Mouse (Mus musculus) embryonic facial prominence, embryonic 15.5 days (tissue): ENCODE data around the gene Tub. TPM values are rescaled to one million over a fixed set of nuclear protein-coding genes. Genes with fewer than 3 reads are reported as not detected.

Experiments
- ATAC-seq: fragments of 200-750 bp; cut with Nextera tagmentation; 2 replicates; pipeline ENCODE4 v1.8.0; 2017; ENCODE audit warnings: low read depth, moderate TSS enrichment; ENCODE audit not compliant: insufficient number of reproducible peaks, low FRiP score, low TSS enrichment
- H3K27ac ChIP-seq: fragments of 300-500 bp; sonication (generic); replicated peaks from 2 replicates; pipeline ENCODE4 v1.5.1; 2015; ENCODE audit warnings: mild to moderate bottlenecking, inconsistent platforms
- H3K27me3 ChIP-seq: fragments of 300-500 bp; sonication (generic); 2 replicates; pipeline ENCODE4 v1.6.1; 2015; ENCODE audit warnings: inconsistent platforms
- H3K36me3 ChIP-seq: fragments of 300-500 bp; sonication (generic); 2 replicates; pipeline ENCODE4 v1.6.1; 2015; ENCODE audit warnings: mild to moderate bottlenecking, inconsistent platforms
- H3K4me1 ChIP-seq: fragments of 300-500 bp; sonication (generic); 2 replicates; pipeline ENCODE4 v1.6.1; 2015; ENCODE audit warnings: inconsistent platforms
- H3K4me2 ChIP-seq: fragments of 300-500 bp; sonication (generic); replicated peaks from 2 replicates; pipeline ENCODE4 v1.6.1; 2015; ENCODE audit warnings: mild to moderate bottlenecking, inconsistent platforms
- H3K4me3 ChIP-seq: fragments of 300-500 bp; sonication (generic); replicated peaks from 2 replicates; pipeline ENCODE4 v1.5.1; 2015; ENCODE audit warnings: mild to moderate bottlenecking, inconsistent platforms
- H3K9ac ChIP-seq: fragments of 300-500 bp; sonication (generic); 2 replicates; pipeline ENCODE4 v1.6.1; 2015; ENCODE audit warnings: inconsistent platforms
- H3K9me3 ChIP-seq: fragments of 300-500 bp; sonication (generic); replicated peaks from 2 replicates; pipeline ENCODE4 v1.6.1; 2016; ENCODE audit warnings: inconsistent platforms
- WGBS: fragments of 180-500 bp; shearing (Covaris S2); methylation state at CpG from one replicate; pipeline ENCODE4 v1.1.7; 2015; 5-methylcytosine and 5-hydroxymethylcytosine counted together
- polyA plus RNA-seq: library from polyadenylated mRNA; unstranded; fragments of >200 nt; fragmentation: Nextera tagmentation; extraction: Ambion mirVana; gene quantifications from 2 replicates; pipeline ENCODE4 v1.2.1, GENCODE M21; 2015

The Tub gene
- polyA plus RNA-seq, 1 experiment from 2014 or later = 4.2 TPM

- H3K4me3 ChIP-seq = no peak overlapping the region
- H3K9me3 ChIP-seq = no peaks in the 10 kb centered on the region
- H3K27me3 ChIP-seq = no peaks in the 10 kb centered on the region
- no peak overlapping the region for H3K9ac ChIP-seq
- peaks cover 54% of the 10 kb centered on the region for H3K36me3 ChIP-seq
- no peak overlapping the region for H3K4me2 ChIP-seq
- no peak for ATAC-seq
- H3K4me1 ChIP-seq = no peaks in the 10 kb centered on the region
- H3K27ac ChIP-seq = no peak overlapping the region
- WGBS = 0% methylated on average over 2 of the region's 2 CpGs
Observed at GRCm38 (mm10) chr7:108944002-108944401, 6.1 kb upstream of the Tub start.

- no peak overlapping the region for H3K9ac ChIP-seq
- no peak overlapping the region for H3K4me2 ChIP-seq
- H3K27ac ChIP-seq = no peak overlapping the region
- no peak overlapping the region for H3K4me3 ChIP-seq
- ATAC-seq = no peak
- H3K4me1 ChIP-seq = peaks cover 13% of the 10 kb centered on the region
- H3K9me3 ChIP-seq = no peaks in the 10 kb centered on the region
- H3K36me3 ChIP-seq = peaks cover 10% of the 10 kb centered on the region; the same call in 1 of the 2 replicates
- peaks cover 42% of the 10 kb centered on the region for H3K27me3 ChIP-seq
Observed at GRCm38 (mm10) chr7:108948611-108949010, 1.5 kb upstream of the Tub start.

DNA sequence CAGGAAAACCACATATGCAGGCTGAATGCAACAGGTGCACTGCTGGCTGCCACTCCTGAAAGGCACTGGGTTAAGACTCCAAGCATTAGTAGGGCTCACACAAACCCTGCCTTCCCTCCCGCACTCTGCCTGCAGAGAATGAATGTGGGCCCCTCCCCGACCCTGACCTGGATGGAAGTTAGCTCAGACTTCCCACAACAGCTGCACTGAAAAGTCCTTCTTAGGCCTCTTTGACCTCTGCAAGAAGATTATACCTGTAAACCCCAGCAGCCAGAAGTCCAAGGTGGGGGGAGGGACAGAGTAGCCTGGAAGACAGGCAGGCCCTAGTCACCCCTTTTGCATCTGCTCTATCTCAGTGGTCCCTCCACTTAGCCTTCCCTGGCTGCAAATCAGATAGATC lies 837 bp upstream of the Tub start:
- Histone ChIP-seq H3K27me3 (peaks cover 42% of the 10 kb centered on the region), H3K9me3 (no peaks in the 10 kb centered on the region), H3K4me1 (peaks cover 13% of the 10 kb centered on the region), H3K4me2 (no peak overlapping the region), H3K4me3 (no peak overlapping the region), H3K9ac (no peak overlapping the region), H3K27ac (no peak overlapping the region), H3K36me3 (peaks cover 10% of the 10 kb centered on the region; the same call in 1 of the 2 replicates)
- 37% methylated on average over 2 of the region's 2 CpGs for WGBS
- ATAC-seq = no peak

DNA sequence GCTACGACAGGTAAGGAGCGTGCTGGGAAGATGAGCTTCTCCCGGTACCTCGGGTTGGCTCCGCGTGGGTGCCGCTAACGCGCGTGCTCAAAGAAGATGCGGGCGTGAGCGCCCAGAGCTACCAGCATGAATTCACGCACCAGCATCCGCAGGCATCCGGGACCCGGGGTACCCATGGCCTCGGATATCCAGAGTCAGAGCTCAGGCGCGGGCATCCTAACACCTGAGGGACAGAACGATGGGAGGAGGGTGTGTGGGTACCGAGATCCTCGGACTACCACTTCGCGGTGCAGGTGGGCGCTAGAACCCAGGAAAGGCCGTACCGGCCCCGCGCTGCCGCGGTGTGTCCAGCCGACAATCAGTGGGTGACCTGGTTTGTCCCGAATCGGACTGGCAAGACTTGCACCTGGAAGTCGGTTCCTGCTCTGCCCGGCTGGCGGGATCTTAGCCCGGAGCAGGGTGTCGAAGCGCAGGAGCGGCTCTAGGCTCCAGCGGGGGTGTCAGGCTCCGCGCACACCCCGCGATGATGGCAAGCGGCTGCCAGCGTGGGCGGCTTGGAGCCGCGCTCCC lies 709 bp downstream of the Tub start:
- H3K4me1 ChIP-seq = peaks cover 13% of the 10 kb centered on the region
- H3K4me2 ChIP-seq = peak overlapping the region; percentile 96
- under 1% methylated on average over 52 of the region's 52 CpGs for WGBS
- H3K27me3 ChIP-seq = peaks cover 42% of the 10 kb centered on the region
- peak overlapping the region; percentile 7 for H3K9ac ChIP-seq
- 0 out of 2 replicates have a peak, but pooled peaks cover under 1% of the 10 kb centered on the region for H3K36me3 ChIP-seq
- H3K9me3 ChIP-seq = no peaks in the 10 kb centered on the region
- no peak overlapping the region for H3K27ac ChIP-seq
- peak overlapping the region; percentile 50 for H3K4me3 ChIP-seq
- 0 out of 2 replicates have a peak, but pooled peaks have one; percentile 26 for ATAC-seq

DNA sequence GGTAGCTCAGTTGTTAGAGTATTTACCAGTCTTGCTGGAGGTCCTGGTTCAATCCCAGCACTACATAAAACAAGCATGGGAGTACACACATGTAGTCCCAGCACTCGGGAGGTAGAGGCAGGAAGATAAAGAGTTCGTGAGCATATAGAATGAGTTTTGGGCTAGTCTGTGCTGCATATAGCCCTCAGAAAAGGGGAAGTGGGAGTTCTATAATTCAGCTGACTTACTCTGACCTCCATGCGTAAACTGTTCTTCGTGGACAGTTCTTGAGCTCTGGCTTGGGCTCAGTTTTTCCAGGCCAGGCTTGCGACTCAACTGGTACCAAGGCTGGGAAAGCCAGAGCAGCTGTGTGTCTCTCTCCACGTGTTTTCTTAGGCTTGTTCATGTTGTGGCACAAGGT lies 2.7 kb downstream of the Tub start:
- peaks cover 13% of the 10 kb centered on the region for H3K4me1 ChIP-seq
- H3K9ac ChIP-seq = no peak overlapping the region
- H3K4me2 ChIP-seq = no peak overlapping the region
- no peak overlapping the region for H3K4me3 ChIP-seq
- WGBS = 82% methylated on average over 6 of the region's 6 CpGs
- ATAC-seq = no peak
- H3K36me3 ChIP-seq = no peaks in the 10 kb centered on the region
- H3K27ac ChIP-seq = no peak overlapping the region
- no peaks in the 10 kb centered on the region for H3K9me3 ChIP-seq
- peaks cover 42% of the 10 kb centered on the region for H3K27me3 ChIP-seq

- ATAC-seq = no peak
- Histone ChIP-seq H3K9ac (no peak overlapping the region), H3K9me3 (no peaks in the 10 kb centered on the region), H3K27ac (no peak overlapping the region), H3K36me3 (no peaks in the 10 kb centered on the region), H3K4me2 (no peak overlapping the region), H3K27me3 (peaks cover 40% of the 10 kb centered on the region), H3K4me1 (peaks cover 13% of the 10 kb centered on the region), H3K4me3 (no peak overlapping the region)
- 45% methylated on average over 4 of the region's 4 CpGs for WGBS
Observed at GRCm38 (mm10) chr7:108954185-108954584, 4.0 kb downstream of the Tub start.

- H3K27me3 ChIP-seq = peaks cover 5% of the 10 kb centered on the region; the same call in 1 of the 2 replicates
- H3K27ac ChIP-seq = no peak overlapping the region
- no peaks in the 10 kb centered on the region for H3K4me1 ChIP-seq
- no peaks in the 10 kb centered on the region for H3K9me3 ChIP-seq
- H3K9ac ChIP-seq = no peak overlapping the region
- H3K4me3 ChIP-seq = no peak overlapping the region
- no peak for ATAC-seq
- 70% methylated on average over 2 of the region's 2 CpGs for WGBS
- H3K4me2 ChIP-seq = no peak overlapping the region
- H3K36me3 ChIP-seq = no peaks in the 10 kb centered on the region
Observed at GRCm38 (mm10) chr7:108957734-108958133, 7.6 kb downstream of the Tub start.

DNA sequence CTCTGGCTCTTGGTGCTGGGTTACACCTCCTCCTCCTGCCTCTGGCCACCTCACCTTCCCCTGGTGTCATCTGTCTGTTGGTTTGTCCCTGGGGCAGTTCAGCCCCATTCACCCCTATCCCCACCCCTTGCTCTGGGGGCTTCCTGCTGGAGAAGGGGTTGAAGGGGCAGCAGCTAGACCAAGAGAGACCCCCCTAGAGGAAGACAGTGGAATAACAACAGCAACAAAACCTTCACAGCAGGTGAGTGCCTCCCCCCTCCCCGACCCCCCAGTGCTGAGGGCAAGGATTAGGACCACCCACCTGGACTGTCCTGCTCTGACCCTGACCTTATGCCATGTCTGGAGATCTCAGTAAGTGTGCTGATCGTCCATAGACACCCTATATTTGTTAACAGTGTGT lies 15.8 kb downstream of the Tub start:
- H3K9ac ChIP-seq = no peak overlapping the region
- peaks cover 5% of the 10 kb centered on the region; the same call in 1 of the 2 replicates for H3K4me1 ChIP-seq
- no peak overlapping the region for H3K4me2 ChIP-seq
- H3K36me3 ChIP-seq = no peaks in the 10 kb centered on the region
- H3K27ac ChIP-seq = no peak overlapping the region
- no peak for ATAC-seq
- H3K27me3 ChIP-seq = no peaks in the 10 kb centered on the region
- no peaks in the 10 kb centered on the region for H3K9me3 ChIP-seq
- WGBS = 25% methylated on average over 2 of the region's 2 CpGs
- no peak overlapping the region for H3K4me3 ChIP-seq

DNA sequence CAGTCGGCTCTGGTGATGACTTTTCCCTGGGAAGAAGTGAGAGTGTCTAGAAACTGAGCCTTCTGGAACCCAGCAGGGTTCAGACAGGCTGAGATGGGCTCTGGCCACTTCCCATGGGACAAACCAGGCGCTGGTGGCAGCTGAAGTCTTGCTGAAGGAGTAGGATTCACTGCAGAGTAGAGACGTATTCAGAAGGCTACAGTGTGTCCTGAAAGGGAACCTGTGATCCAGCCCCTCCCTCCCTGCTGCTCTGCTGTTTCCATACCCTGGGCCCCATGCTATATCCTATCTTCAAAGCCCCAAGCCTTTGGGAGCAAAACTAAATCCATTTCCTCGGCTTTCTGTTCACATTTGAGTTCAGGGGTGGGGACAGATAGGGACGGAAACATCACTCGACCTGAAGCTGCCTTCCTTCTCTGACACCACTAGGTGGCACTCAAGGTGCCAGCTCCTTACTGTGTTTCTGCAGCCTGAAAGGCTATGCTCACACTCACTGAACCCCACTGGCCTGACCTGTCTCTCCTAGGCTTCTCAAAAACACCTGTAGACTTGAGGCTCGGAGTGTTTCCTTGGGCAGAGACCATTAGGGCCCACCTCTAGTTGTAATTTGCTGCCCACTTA lies 16.7 kb downstream of the Tub start:
- H3K9ac ChIP-seq = no peak overlapping the region
- no peak overlapping the region for H3K27ac ChIP-seq
- no peaks in the 10 kb centered on the region for H3K36me3 ChIP-seq
- H3K9me3 ChIP-seq = no peaks in the 10 kb centered on the region
- H3K27me3 ChIP-seq = no peaks in the 10 kb centered on the region
- 31% methylated on average over 7 of the region's 7 CpGs for WGBS
- no peak overlapping the region for H3K4me2 ChIP-seq
- H3K4me1 ChIP-seq = peaks cover 5% of the 10 kb centered on the region; the same call in 1 of the 2 replicates
- no peak; the same call in 1 of the 2 replicates for ATAC-seq
- H3K4me3 ChIP-seq = no peak overlapping the region

DNA sequence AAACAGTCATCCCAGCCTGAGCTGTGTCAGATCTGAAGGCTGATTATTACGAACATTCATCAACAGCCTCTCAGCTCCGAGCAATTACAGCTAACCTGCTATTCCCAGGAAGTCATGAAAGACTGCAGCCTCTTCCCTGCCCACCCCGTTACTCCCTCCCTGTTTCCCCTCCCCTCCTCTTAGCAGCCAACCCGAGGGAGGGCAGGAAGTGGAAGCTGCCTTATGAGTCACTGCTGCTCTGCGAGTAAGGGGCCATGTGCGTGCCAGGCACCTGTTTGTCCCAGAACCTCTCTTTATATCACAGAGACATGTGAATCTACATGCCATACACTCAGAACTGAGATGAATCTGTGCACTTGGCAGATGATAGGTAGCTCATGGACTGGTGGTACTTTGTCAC lies 18.1 kb downstream of the Tub start:
- no peak overlapping the region for H3K9ac ChIP-seq
- no peak overlapping the region for H3K4me3 ChIP-seq
- H3K4me2 ChIP-seq = no peak overlapping the region
- no peaks in the 10 kb centered on the region for H3K36me3 ChIP-seq
- 30% methylated on average over 6 of the region's 6 CpGs for WGBS
- H3K4me1 ChIP-seq = peaks cover 5% of the 10 kb centered on the region; the same call in 1 of the 2 replicates
- H3K27me3 ChIP-seq = no peaks in the 10 kb centered on the region
- H3K9me3 ChIP-seq = no peaks in the 10 kb centered on the region
- no peak overlapping the region for H3K27ac ChIP-seq
- ATAC-seq = no peak

DNA sequence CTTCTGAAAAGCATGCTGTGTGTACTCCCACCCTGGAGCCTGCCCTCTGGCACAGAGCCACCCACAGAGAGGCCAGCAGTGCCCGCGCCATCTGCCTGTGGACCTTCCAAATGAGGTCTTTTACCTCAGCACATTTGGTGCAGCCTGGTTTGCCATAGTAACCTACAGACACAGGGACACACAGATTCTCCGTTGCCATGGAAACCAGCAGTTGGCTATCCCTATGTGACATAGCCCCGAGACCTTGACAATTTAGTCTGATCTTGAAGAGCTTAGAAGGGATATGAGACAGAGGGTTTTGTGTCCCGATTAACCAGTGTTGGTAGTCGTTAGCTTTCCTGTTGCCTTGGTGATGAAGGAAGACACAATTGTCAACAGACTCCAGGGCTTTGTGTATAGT lies 22.1 kb downstream of the Tub start:
- Histone ChIP-seq H3K4me1 (no peaks in the 10 kb centered on the region), H3K4me2 (no peak overlapping the region), H3K4me3 (no peak overlapping the region), H3K9ac (no peak overlapping the region), H3K27me3 (no peaks in the 10 kb centered on the region), H3K36me3 (no peaks in the 10 kb centered on the region), H3K9me3 (no peaks in the 10 kb centered on the region), H3K27ac (no peak overlapping the region)
- no peak for ATAC-seq
- whole genome bisulfite sequencing = 49% methylated on average over 6 of the region's 6 CpGs
